Mouse (Mus musculus) thymus, adult 2 months (tissue): Measurements from ENCODE around the gene Xntrpc. TPM values are rescaled to one million over a fixed set of nuclear protein-coding genes. Genes with fewer than 3 reads are reported as not detected.

ENCODE experiments used
- DNase-seq: peaks from one replicate; pipeline ENCODE4 v3.0.0; 2021
- H3K27ac ChIP-seq: fragments of 200-500 bp; 2 replicates; pipeline ENCODE4 v1.5.1; 2012; ENCODE audit warnings: low read length, control low read depth; ENCODE audit not compliant: control insufficient read depth, insufficient read depth
- H3K27me3 ChIP-seq: fragments of 200-500 bp; 2 replicates; pipeline ENCODE4 v1.6.1; 2012; ENCODE audit warnings: mild to moderate bottlenecking, low read length, moderate library complexity, mixed read lengths; ENCODE audit not compliant: control insufficient read depth, insufficient read depth
- H3K36me3 ChIP-seq: fragments of 200-500 bp; 2 replicates; pipeline ENCODE4 v1.6.1; 2012; ENCODE audit warnings: mild to moderate bottlenecking, low read length, moderate library complexity; ENCODE audit not compliant: control insufficient read depth, insufficient read depth
- H3K4me1 ChIP-seq: fragments of 200-500 bp; replicated peaks from 2 replicates; pipeline ENCODE4 v1.6.1; 2012; ENCODE audit warnings: low read length; ENCODE audit not compliant: control insufficient read depth, insufficient read depth
- H3K4me3 ChIP-seq: fragments of 200-500 bp; 2 replicates; pipeline ENCODE4 v1.5.1; 2012; ENCODE audit warnings: mild to moderate bottlenecking, low read length, control low read depth, moderate library complexity; ENCODE audit not compliant: control insufficient read depth, insufficient read depth
- CTCF ChIP-seq: fragments of 200-500 bp; IDR thresholded peaks from 2 replicates; pipeline ENCODE4 v1.5.1; 2012; ENCODE audit warnings: mild to moderate bottlenecking, control low read depth, low read length, moderate library complexity, borderline replicate concordance; ENCODE audit not compliant: control insufficient read depth, poor library complexity, insufficient read depth; ENCODE audit errors: extremely low read depth
- POLR2A ChIP-seq: fragments of 200-500 bp; IDR thresholded peaks from 2 replicates; pipeline ENCODE4 v1.6.1; 2012; ENCODE audit warnings: mild to moderate bottlenecking, low read length, control low read depth, moderate library complexity; ENCODE audit not compliant: control insufficient read depth, poor library complexity, insufficient read depth; ENCODE audit errors: extremely low read depth
- WGBS: fragments of 180-500 bp; shearing (Covaris S2); methylation state at CpG from one replicate; pipeline ENCODE4 v1.1.7; 2018; 5-methylcytosine and 5-hydroxymethylcytosine counted together
- polyA plus RNA-seq: library from polyadenylated mRNA; depleted of rRNA; stranded (reverse); fragments of >200 nt; gene quantifications from 2 replicates; pipeline ENCODE4 v1.2.3, GENCODE M21; 2012

The Xntrpc gene
- polyA plus RNA-seq, 1 experiment, result 11.9 TPM

- Histone ChIP-seq H3K4me1 (no peaks in the 10 kb centered on the region), H3K27ac (no peak overlapping the region), H3K4me3 (no peak overlapping the region), H3K36me3 (peaks cover 56% of the 10 kb centered on the region), H3K27me3 (no peaks in the 10 kb centered on the region)
- DNase-seq, result peak; percentile 30
- TF ChIP-seq CTCF (no peak), POLR2A (no peak)
- WGBS, result 88% methylated on average over 7 of the region's 7 CpGs
Observed at GRCm38 (mm10) chr7:102078517-102078916, 13.0 kb downstream of the Xntrpc start.

- Histone ChIP-seq H3K27ac (no peak overlapping the region), H3K4me1 (no peaks in the 10 kb centered on the region), H3K36me3 (peaks cover 42% of the 10 kb centered on the region), H3K27me3 (no peaks in the 10 kb centered on the region), H3K4me3 (no peak overlapping the region)
- 98% methylated on average over 8 of the region's 8 CpGs for WGBS
- no peak for TF ChIP-seq CTCF
- TF ChIP-seq POLR2A, result no peak
- no peak for DNase-seq
Observed at GRCm38 (mm10) chr7:102080311-102080710, 14.8 kb downstream of the Xntrpc start.

GRCm38 (mm10) chr7:102081784-102082183, 16.3 kb downstream of the Xntrpc start:
- WGBS, result 99% methylated on average over 5 of the region's 5 CpGs
- TF ChIP-seq CTCF (no peak), POLR2A (no peak)
- no peak for DNase-seq
- no peak overlapping the region for H3K4me3 ChIP-seq
- H3K27ac ChIP-seq, result no peak overlapping the region
- H3K4me1 ChIP-seq, result no peaks in the 10 kb centered on the region
- H3K27me3 ChIP-seq, result no peaks in the 10 kb centered on the region
- H3K36me3 ChIP-seq, result peaks cover 38% of the 10 kb centered on the region

- Histone ChIP-seq H3K36me3 (peaks cover 34% of the 10 kb centered on the region), H3K27ac (no peak within 1 kb of the TSS), H3K4me3 (no peak within 1 kb of the TSS), H3K27me3 (no peaks in the 10 kb centered on the region), H3K4me1 (no peaks in the 10 kb centered on the region)
- DNase-seq, result no peak
- WGBS, result 90% methylated on average over 5 of the region's 5 CpGs
- no peak for TF ChIP-seq CTCF
- no peak for TF ChIP-seq POLR2A
Observed at GRCm38 (mm10) chr7:102082816-102083215, 17.3 kb downstream of the Xntrpc start, which contains the start of gene Trpc2. Gene Trpc2 (plus strand): TSS chr7:102083116.

- Histone ChIP-seq H3K27ac (no peak overlapping the region), H3K36me3 (peaks cover 28% of the 10 kb centered on the region), H3K27me3 (no peaks in the 10 kb centered on the region), H3K4me1 (0 out of 2 replicates have a peak, but pooled peaks cover 1% of the 10 kb centered on the region), H3K4me3 (no peak overlapping the region)
- 96% methylated on average over 26 of the region's 26 CpGs for WGBS
- TF ChIP-seq CTCF, result no peak
- no peak for TF ChIP-seq POLR2A
- no peak for DNase-seq
Observed at GRCm38 (mm10) chr7:102084041-102084696, 18.7 kb downstream of the Xntrpc start.

- no peak for TF ChIP-seq CTCF
- TF ChIP-seq POLR2A, result no peak
- no peak overlapping the region for H3K27ac ChIP-seq
- no peak overlapping the region for H3K4me3 ChIP-seq
- H3K4me1 ChIP-seq, result 0 out of 2 replicates have a peak, but pooled peaks cover 2% of the 10 kb centered on the region
- H3K27me3 ChIP-seq, result no peaks in the 10 kb centered on the region
- 85% methylated on average over 4 of the region's 4 CpGs for WGBS
- DNase-seq, result no peak
- peaks cover 2% of the 10 kb centered on the region; the same call in 1 of the 2 replicates for H3K36me3 ChIP-seq
Observed at GRCm38 (mm10) chr7:102087336-102087735, 21.8 kb downstream of the Xntrpc start.
